Mouse (Mus musculus) kidney, embryonic 16.5 days (tissue): ENCODE measurements at regions not wholly inside any gene's neighbourhood (a gene's known extent, or its start where the extent isn't known, plus 50 kb on each side); places are given as distances from the start of the nearest gene placed in this dataset.

Experiments used
- ATAC-seq: fragments of 200-750 bp; cut with Nextera tagmentation; 2 replicates; pipeline ENCODE4 v1.8.0; 2017; ENCODE audit warnings: moderate TSS enrichment; ENCODE audit not compliant: low FRiP score, low TSS enrichment
- H3K27ac ChIP-seq: fragments of 300-500 bp; sonication (generic); 2 replicates; pipeline ENCODE4 v1.5.1; 2014; ENCODE audit warnings: low read length
- H3K27me3 ChIP-seq: fragments of 300-500 bp; sonication (generic); 2 replicates; pipeline ENCODE4 v1.6.1; 2014; ENCODE audit warnings: low read length, control low read depth, mixed read lengths; ENCODE audit not compliant: insufficient read depth
- H3K36me3 ChIP-seq: fragments of 300-500 bp; sonication (generic); 2 replicates; pipeline ENCODE4 v1.6.1; 2014; ENCODE audit warnings: low read length, control low read depth, mixed read lengths; ENCODE audit not compliant: insufficient read depth
- H3K4me1 ChIP-seq: fragments of 300-500 bp; sonication (generic); 2 replicates; pipeline ENCODE4 v1.6.1; 2014; ENCODE audit warnings: low read length, control low read depth, mixed read lengths; ENCODE audit not compliant: insufficient read depth
- H3K4me2 ChIP-seq: fragments of 300-500 bp; sonication (generic); replicated peaks from 2 replicates; pipeline ENCODE4 v1.6.1; 2014; ENCODE audit warnings: low read depth, low read length
- H3K4me3 ChIP-seq: fragments of 300-500 bp; sonication (generic); 2 replicates; pipeline ENCODE4 v1.5.1; 2014; ENCODE audit warnings: mild to moderate bottlenecking, low read length
- H3K9ac ChIP-seq: fragments of 300-500 bp; sonication (generic); replicated peaks from 2 replicates; pipeline ENCODE4 v1.6.1; 2014; ENCODE audit warnings: low read length
- H3K9me3 ChIP-seq: fragments of 300-500 bp; sonication (generic); 2 replicates; pipeline ENCODE4 v1.6.1; 2016; ENCODE audit warnings: low read length, control low read depth
- WGBS: fragments of 180-500 bp; shearing (Covaris S2); extraction: QIAGEN DNeasy Blood & Tissue Kit; methylation state at CpG from one replicate; pipeline ENCODE4 v1.1.7; 2014; 5-methylcytosine and 5-hydroxymethylcytosine counted together

DNA sequence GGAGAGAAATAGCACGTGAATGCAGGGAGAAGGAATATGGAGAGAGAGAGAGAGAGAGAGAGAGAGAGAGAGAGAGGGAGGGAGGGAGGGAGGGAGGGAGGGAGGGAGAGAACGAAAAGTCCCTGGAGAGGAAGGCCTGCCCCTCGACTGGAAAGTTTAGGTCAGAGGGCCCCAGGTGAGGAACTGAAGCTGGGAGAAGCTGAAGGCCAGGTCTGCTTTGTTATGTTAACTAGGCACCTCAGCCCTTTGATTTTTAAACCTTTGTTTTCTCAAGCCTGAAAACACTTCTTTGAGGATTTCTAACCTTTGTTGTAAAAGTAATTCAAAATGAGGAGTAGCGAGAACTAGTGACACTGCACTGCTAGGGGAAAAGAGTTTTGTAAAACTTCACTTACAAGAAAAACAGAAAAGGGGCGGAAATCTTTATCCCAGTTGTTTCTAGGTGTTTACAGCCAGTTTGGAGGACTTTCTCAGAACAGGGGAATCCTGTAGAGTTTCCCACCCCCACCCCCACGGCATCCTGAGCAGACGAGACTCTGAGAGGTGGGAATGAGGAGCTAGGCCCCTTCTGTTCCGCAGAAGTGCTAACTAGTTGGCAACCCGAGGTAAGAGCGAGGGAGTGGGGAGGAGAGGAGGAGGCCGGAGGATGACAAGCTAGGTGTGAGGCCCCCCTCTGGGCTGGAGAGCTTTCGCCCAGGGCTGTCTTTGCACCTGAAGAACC, 112.7 kb upstream of the Spred2 start:
- no peak overlapping the region for H3K4me2 ChIP-seq
- H3K27ac ChIP-seq: no peak overlapping the region
- no peak overlapping the region for H3K4me3 ChIP-seq
- no peaks in the 10 kb centered on the region for H3K36me3 ChIP-seq
- H3K4me1 ChIP-seq: no peaks in the 10 kb centered on the region
- ATAC-seq: no peak
- H3K27me3 ChIP-seq: no peaks in the 10 kb centered on the region
- 20% methylated on average over 11 of the region's 12 CpGs for whole genome bisulfite sequencing
- H3K9me3 ChIP-seq: peaks cover 3% of the 10 kb centered on the region; the same call in 1 of the 2 replicates
- no peak overlapping the region for H3K9ac ChIP-seq

DNA sequence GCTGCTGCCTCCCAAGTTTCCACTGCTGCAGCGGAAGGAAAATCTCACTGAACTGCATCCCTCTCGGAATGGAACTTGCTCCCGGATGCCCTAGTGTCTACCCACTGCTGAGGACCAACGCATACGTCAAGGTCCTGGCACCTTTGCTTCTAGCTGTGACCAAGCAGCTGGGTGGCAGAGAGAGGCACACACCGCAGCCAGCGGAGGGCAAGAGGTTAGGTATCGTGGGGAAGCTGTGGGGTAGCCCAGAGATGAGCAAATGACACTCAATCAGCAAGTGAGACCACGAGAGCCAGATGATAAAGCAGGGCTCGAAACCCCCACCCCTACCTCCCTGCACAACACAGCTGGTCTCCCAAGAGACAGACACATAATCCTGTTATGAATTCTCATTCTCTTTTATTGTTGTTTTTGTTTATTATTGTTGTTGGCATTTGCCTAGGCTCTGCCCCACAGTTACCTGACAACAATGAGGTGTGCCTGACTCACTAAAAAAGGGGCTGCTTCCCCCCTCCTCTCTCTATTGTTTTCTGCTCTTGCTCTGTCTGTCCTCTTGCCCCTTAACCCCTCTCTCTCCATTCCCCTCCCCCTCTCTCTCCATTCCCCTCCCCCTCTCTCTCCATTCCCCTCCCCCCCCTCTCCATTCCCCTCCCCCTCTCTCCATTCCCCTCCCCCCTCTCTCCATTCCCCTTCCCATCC, 112.0 kb upstream of the Spred2 start:
- Histone ChIP-seq H3K4me3 (no peak overlapping the region), H3K27ac (no peak overlapping the region), H3K9ac (no peak overlapping the region), H3K4me2 (no peak overlapping the region), H3K36me3 (no peaks in the 10 kb centered on the region), H3K9me3 (peaks cover 3% of the 10 kb centered on the region; the same call in 1 of the 2 replicates), H3K4me1 (no peaks in the 10 kb centered on the region), H3K27me3 (no peaks in the 10 kb centered on the region)
- ATAC-seq: no peak
- 18% methylated on average over 10 of the region's 10 CpGs for WGBS

DNA sequence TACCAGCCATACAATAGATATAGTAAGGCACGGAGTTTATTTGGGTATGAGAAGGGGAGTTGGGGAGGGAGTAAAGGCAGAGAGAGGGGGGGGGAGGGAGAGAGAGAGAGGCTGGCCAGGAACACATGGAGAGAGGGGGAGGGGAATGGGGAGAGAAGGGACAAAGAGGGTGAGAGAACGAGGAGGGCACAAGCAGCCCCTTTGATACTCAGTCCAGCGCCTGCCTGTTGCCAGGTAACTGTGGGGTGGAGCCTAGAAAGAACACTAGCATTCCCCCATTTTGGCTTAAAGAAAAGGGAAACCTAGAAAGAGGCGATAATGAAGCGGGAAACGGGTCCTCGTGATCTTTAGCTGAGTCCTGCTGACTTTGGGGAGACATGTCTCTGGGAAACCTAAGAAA, 110.6 kb upstream of the Spred2 start:
- no peaks in the 10 kb centered on the region for H3K4me1 ChIP-seq
- H3K4me2 ChIP-seq: no peak overlapping the region
- peaks cover 3% of the 10 kb centered on the region; the same call in 1 of the 2 replicates for H3K9me3 ChIP-seq
- H3K27ac ChIP-seq: no peak overlapping the region
- H3K36me3 ChIP-seq: no peaks in the 10 kb centered on the region
- no peak for ATAC-seq
- 82% methylated on average over 7 of the region's 7 CpGs for WGBS
- no peaks in the 10 kb centered on the region for H3K27me3 ChIP-seq
- no peak overlapping the region for H3K4me3 ChIP-seq
- H3K9ac ChIP-seq: no peak overlapping the region

DNA sequence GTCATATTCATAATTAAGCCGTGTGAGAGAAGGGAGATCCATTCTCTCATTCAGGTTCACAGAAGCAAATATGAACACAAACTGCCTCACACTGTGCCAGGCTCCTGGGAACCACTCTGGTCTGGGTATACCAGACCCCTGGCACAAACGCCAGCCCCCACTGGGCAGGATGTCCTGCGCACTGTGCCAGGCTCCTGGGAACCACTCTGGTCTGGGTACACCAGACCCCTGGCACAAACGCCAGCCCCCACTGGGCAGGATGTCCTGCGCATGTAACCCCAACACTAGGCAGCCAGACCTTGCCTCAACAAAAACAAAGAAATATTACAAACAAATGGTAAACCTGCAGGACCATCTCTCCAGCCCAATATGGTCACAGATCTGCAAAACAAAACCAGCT, 101.2 kb upstream of the Spred2 start:
- WGBS: 82% methylated on average over 5 of the region's 5 CpGs
- no peak overlapping the region for H3K4me3 ChIP-seq
- ATAC-seq: peak; percentile 32; the same call in 1 of the 2 replicates
- no peak overlapping the region for H3K4me2 ChIP-seq
- H3K9me3 ChIP-seq: no peaks in the 10 kb centered on the region
- H3K9ac ChIP-seq: no peak overlapping the region
- H3K27me3 ChIP-seq: no peaks in the 10 kb centered on the region
- no peak overlapping the region for H3K27ac ChIP-seq
- H3K4me1 ChIP-seq: peaks cover 3% of the 10 kb centered on the region; the same call in 1 of the 2 replicates
- H3K36me3 ChIP-seq: no peaks in the 10 kb centered on the region

DNA sequence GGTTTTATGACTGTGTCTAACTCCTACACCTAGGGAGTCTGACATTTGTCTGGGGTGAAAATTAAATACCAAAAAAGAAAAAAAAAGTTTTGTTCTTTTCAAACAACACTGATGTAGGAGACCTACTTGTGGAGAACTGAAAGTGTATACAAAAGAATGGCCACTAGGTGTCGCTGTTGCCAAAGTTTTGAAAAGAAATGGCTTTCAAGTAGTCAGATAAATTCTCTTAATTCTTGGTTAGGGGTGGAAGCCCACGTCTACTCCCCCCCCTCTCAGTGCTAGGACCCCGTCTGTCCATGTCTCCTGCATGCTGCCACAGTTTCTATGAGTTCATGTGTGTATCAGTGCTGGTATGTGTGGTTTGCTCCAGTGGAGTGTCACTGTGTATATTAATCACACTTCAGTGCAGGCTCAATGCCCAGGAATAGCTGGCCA, 100.7 kb upstream of the Spred2 start:
- peak; percentile 39; the same call in 1 of the 2 replicates for ATAC-seq
- 0% methylated on average over 3 of the region's 3 CpGs for whole genome bisulfite sequencing

DNA sequence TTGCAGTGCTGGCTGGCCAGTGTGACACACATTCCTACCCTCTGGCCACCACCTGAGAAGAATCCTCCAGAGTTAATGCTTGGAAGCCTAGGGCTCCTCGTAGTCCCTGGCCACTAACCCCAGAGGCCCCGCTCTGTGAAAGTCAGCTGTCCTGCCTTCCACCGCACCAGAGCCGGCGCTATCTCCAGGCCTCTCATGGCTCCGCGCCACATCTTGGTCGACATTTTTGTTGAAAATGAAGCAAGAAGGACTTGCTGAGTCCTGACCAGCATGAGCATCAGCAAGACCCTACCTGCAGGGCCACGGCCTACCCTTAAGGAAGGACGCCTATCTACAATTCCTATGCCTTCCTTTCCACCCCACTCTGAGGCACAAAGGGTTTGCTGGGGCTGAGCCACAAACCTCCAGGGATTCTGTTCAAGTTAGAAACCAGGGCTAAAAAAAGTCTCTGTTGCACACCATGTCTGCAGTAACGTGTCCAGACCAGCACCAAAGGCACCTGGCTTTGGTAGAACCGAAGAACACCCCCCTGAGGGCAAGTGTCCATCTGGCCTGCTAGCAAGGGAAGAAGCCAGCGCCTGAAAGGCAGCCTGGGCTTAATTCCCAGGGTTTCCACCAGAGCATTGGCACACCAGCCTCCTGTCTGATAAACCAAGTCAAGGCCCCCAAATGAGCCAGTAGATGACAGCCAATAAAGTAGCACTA, 97.5 kb upstream of the Spred2 start:
- Histone ChIP-seq H3K4me1 (peaks cover 18% of the 10 kb centered on the region; the same call in 1 of the 2 replicates), H3K27me3 (no peaks in the 10 kb centered on the region), H3K4me3 (no peak overlapping the region), H3K4me2 (no peak overlapping the region), H3K9ac (no peak overlapping the region), H3K36me3 (no peaks in the 10 kb centered on the region), H3K27ac (no peak overlapping the region), H3K9me3 (no peaks in the 10 kb centered on the region)
- WGBS: 89% methylated on average over 13 of the region's 13 CpGs
- no peak for ATAC-seq

More for the DNA sequence above, 100.7 kb upstream of the Spred2 start:
- H3K27ac ChIP-seq: no peak overlapping the region
- H3K27me3 ChIP-seq: no peaks in the 10 kb centered on the region
- H3K9ac ChIP-seq: no peak overlapping the region
- H3K4me2 ChIP-seq: peak overlapping the region; percentile 6; the same call in 1 of the 2 replicates
- peaks cover 7% of the 10 kb centered on the region; the same call in 1 of the 2 replicates for H3K4me1 ChIP-seq
- no peaks in the 10 kb centered on the region for H3K36me3 ChIP-seq
- no peaks in the 10 kb centered on the region for H3K9me3 ChIP-seq
- H3K4me3 ChIP-seq: no peak overlapping the region

DNA sequence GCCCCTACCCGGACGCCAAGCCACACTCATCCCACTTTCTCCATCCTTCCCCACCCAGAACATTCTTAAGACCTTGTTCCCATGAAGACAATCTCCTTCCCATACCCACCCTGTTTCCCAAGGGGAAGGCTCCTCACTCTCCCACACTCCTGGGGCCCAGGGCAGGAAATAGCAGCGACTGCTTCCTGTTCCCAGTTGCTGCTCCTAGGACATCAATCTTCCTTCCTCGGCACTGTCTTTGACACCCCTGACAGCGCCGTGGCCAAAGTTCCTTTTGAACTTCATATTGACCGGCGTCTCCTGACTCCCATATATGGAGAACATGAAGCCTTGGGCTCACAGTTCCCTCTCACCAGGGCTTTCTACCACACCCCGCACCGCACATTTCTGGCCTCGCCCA, 96.2 kb upstream of the Spred2 start:
- no peaks in the 10 kb centered on the region for H3K27me3 ChIP-seq
- 44% methylated on average over 11 of the region's 11 CpGs for WGBS
- peak; percentile 24; the same call in 1 of the 2 replicates for ATAC-seq
- H3K36me3 ChIP-seq: no peaks in the 10 kb centered on the region
- H3K9me3 ChIP-seq: no peaks in the 10 kb centered on the region
- peaks cover 18% of the 10 kb centered on the region; the same call in 1 of the 2 replicates for H3K4me1 ChIP-seq
- 0 out of 2 replicates have a peak overlapping the region, but pooled peaks have one; percentile 27 for H3K27ac ChIP-seq
- H3K4me3 ChIP-seq: no peak overlapping the region
- no peak overlapping the region for H3K9ac ChIP-seq
- H3K4me2 ChIP-seq: no peak overlapping the region

DNA sequence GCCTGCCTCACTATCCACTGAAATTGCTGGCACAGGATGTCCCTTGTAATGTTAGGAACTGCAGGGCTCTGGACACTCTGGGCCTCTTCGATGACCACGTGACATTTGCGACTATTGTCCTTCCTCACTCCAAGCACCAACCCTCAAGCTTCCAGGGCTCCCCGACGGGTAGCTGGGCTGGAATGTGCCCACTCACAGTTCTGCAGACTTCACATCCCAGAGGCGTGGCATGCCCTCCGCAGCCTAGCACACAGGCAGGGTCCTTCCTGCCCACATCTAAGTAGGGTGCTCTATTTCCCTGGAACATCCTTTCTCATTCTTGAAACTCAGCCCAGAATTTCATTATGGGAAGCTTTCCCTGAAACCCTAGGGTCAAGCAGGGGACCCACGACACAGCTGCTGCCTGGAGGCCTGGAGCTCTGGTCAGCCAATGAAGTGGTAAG, 95.2 kb upstream of the Spred2 start:
- Histone ChIP-seq H3K27ac (peak overlapping the region; percentile 27; the same call in 1 of the 2 replicates), H3K4me1 (peaks cover 18% of the 10 kb centered on the region; the same call in 1 of the 2 replicates), H3K27me3 (no peaks in the 10 kb centered on the region), H3K36me3 (no peaks in the 10 kb centered on the region), H3K4me3 (no peak overlapping the region), H3K9me3 (no peaks in the 10 kb centered on the region), H3K4me2 (no peak overlapping the region), H3K9ac (no peak overlapping the region)
- peak; percentile 13; the same call in 1 of the 2 replicates for ATAC-seq
- WGBS: 59% methylated on average over 8 of the region's 8 CpGs

DNA sequence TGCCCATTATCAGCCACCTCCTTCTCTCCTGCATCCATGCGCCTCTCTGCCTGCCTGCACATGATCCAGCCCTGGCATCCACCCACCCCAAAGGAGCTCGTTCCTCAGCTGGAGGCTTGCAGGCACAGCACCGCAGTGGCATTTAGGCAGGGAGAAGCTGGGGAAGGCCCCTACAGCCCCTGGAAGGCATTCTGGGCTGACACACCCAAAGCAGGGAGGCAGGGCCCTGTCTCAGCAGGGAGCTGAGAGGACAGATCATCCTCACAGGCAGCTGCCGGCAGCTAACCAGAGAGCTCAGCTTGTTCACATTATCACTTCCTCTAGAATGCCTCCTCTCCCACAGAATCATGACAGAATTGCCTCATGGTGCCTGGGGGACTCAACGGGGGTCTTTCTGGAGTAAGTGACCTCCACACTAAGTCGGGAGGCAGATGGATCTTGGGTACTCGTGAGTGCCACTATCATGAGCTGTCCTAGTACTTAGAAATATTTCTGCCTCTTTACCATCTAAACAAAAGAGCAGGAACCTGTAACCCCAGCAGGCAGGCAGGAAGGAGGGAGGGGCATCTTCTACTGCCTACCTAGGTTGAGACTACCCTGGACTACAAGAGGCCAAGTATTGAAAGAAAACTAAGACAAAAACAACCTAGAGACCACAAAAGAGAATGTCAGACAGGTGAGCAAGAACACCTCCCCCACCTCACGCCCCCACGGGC, 94.5 kb upstream of the Spred2 start:
- Histone ChIP-seq H3K27ac (peak overlapping the region; percentile 27; the same call in 1 of the 2 replicates), H3K4me1 (peaks cover 18% of the 10 kb centered on the region; the same call in 1 of the 2 replicates), H3K4me3 (no peak overlapping the region), H3K9ac (no peak overlapping the region), H3K9me3 (no peaks in the 10 kb centered on the region), H3K36me3 (no peaks in the 10 kb centered on the region), H3K4me2 (no peak overlapping the region), H3K27me3 (no peaks in the 10 kb centered on the region)
- 41% methylated on average over 9 of the region's 9 CpGs for WGBS
- ATAC-seq: no peak
